Mouse (Mus musculus) embryonic fibroblast, embryonic 13.5 days (primary cell): ENCODE measurements around the gene Fastkd1.

Source experiments
- CTCF ChIP-seq: IDR thresholded peaks from 2 replicates; pipeline ENCODE4 v1.5.1; 2011; ENCODE audit warnings: mild to moderate bottlenecking, control low read depth, low read length, moderate library complexity, borderline replicate concordance; ENCODE audit not compliant: insufficient read depth
- POLR2A ChIP-seq: IDR thresholded peaks from 2 replicates; pipeline ENCODE4 v1.6.1; 2011; ENCODE audit warnings: low read depth, mild to moderate bottlenecking, control low read depth, low read length, moderate library complexity

DNA sequence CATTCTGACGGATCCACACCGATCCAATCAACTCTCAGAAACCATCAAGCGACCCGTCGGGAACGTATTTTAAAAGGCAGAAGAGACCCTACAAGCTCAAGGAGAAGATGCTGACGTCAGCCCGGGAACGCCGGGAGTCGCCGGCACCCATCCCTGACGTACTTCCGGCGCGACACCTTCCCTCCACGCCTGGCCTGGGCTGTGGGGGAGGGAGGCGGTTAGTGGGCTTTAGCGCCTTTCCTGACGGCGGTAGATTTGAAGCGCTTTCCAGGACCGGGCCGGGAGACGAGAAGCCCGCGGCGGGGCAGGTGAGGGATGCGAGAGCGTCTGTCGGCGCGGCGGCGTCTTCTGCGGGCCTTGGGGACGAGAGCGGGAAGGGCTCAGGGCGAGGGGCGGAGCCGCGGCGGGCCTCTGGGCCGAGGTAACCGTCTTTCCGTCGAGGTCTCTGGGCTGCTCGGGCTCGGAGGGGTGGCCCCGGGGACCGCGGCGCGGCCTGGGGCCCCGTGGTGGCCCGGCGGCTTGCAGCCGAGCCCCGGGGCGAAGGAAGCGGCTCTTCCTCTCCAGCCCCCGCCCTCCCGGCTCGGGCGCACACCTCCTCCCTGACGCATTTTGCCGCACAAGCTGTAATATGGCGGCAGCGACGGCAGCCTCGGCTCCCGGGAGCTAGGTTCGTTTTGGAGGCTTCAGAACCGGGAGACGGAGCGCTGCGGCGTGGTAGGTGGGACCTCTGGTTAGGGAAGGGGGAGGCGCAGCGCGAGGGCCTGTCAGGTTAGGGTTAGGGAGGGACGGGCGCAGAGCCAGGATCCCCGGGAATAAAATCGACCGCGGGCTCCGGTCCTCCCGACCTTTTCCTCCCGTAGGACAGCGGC is 9.6 kb upstream of the Fastkd1 start:
- TF ChIP-seq CTCF, result no peak
- peak; percentile 68 for TF ChIP-seq POLR2A
